Mouse (Mus musculus): ENCODE results near the gene Klhl40.

The Klhl40 gene

DNA sequence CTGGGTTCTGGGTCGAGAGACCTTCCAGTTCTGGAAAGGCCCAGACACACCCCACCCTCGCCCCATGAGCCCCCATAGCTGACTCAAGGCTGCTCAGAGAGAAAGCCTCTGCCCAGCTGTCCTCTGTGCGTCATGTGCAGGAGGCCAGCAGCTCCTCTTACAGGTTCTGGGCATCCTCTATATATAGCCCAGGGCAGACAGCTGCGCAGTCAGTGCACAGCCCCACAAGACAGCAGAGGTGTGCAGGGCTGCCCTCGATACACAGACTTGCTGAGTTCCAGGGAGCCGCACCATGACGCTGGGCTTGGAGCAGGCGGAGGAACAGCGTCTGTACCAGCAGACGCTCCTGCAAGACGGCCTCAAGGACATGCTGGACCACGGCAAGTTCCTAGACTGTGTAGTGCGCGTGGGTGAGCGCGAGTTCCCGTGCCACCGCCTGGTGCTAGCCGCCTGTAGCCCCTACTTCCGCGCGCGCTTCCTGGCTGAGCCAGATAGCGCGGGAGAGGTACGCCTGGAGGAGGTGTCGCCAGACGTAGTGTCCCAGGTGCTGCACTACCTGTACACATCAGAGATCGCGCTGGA is at the start of gene Klhl40:
Gene Klhl40, plus strand, starts transcription at position 124 of the 582 bp plus-strand sequence.
- no peak for DNase-seq (ENCODE audit: low read depth, low spot score)

DNA sequence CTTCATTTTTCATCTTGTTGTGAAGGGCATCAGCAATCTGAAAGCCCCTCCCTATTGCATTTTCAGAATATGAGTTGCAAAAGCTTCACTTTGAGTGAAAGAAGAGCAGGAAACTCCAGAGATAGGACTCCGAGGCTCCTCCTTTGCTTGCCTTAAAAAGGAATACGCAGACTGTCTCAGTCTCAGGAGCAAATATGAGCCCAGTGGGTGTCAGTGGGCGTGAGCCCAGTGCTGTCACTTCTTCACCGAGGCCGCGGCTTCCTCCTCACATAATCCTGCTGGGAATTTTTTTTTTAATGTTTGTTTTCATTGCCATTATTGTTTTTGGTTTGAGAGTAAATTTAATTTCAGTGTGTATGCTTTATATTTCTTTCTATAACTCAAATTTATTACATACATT is 36.9 kb upstream of the Klhl40 start:
- no peak for DNase-seq (ENCODE audit: low read depth, low spot score)

DNA sequence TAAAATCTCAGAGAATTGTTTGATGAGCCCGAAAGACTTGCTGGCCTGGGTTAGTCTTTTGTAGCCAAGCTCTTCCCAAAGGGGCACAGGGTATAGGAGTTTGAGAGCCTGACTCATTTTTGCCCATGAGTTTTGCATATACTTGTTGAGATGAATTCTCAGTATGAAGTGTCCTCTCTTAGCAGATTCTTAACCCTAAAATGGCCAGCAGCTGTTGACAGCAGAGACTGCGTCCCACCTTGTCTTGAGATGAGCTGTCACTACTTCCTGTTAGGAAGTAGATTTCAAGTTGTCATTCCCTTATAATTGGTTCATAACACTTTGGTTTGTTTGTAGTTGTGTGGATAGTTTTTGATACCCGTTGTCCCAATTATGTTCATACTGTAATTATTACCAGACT is 36.2 kb upstream of the Klhl40 start:
- DNase-seq (ENCODE audit: low read depth, low spot score), result no peak

DNA sequence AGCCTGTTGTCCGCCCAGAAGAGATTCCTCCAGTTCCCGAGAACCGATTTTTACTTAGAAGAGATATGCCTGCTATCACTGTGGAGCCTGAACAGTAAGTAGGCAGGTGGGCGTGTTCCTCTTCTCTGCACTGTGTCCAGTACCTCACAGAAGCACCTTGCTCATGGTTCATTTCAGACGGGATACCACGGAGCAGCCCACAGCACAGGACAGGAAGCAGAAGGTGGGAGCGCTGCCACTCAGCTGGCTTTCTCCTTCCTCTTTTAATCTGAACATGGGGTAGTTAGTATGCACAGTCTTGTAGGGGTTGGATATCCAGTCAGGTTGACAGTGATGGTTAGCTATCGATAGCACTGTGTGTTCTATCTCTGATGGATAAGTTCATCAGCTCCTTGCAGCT is 33.4 kb upstream of the Klhl40 start:
- DNase-seq (ENCODE audit: low read depth, low spot score), result no peak

DNA sequence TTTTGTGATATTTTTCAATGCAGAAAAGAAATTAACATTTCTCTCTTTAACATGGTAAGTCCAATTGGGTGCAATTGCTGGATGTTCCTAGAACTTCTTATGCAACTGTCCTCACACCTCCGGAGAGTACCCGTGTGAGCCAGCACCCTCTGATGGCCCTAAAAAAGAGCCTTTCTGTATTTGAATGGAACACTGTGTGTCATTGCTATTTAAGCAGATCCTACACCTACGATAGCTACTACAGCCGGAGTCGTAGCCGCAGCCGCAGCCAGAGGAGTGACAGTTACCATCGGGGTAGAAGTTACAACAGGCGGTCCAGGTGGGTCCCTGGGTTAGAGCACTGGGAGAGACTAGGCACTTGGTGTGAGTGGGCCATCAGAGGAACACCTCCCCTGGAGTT is 24.6 kb upstream of the Klhl40 start:
- DNase-seq (ENCODE audit: low read depth, low spot score), result no peak

DNA sequence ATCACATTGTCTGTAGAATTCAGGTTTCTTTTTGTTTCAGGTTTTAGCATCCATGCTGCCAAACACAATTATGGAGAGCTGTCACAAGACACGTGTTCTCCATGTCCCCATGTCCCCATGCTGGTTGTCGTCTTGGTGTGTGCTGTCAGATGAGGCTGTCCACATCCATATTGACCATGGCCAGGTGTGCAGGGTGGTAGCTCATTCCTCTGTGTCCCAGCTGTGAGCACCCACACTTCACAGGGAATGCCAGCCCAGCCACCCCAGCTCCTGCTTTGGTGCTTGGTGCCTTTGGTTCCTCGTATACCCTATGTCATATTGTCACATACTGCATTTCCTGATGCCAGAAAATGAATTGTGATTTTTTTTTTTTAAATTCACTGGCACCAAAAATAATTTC is 22.8 kb upstream of the Klhl40 start:
- DNase-seq (ENCODE audit: low read depth, low spot score), result no peak

DNA sequence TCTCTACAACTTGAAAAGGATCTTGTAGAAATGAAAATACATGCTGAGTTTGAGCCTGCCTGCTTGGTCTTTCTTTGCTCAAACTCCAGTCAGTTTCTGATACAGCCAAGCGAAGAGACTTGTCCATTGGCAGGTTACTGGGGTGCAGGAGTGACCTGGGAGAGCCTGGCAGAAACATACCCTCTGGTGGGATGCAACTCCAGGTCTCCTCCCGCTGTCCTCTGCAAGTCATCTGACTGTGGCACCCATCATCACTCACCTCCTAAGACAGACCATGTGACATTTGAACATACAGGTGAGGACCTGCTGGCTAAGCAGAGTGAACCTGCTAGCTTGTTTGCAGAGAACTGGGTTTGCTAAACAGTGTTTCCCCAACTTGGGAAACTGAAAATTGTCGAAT is 20.6 kb upstream of the Klhl40 start:
- no peak for DNase-seq (ENCODE audit: low read depth, low spot score)

DNA sequence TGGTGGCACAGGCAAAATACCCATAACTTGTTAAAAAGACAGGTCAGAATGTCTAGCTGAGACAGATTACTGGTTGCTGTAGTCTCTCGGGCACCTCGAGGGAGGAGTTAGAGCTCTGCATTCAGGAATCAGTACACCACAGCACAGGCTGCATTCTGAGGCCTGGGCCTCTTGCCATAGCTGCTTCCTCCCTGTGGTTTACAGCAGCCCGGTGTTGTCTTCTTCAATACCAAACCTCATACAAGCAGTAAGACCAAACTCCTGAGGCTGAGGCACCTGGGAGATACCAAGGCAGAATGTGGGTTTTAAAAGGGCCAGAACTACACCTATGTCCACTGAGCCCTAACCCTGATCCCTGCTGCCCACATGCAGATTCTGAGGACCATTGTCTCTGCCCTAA is 20.0 kb upstream of the Klhl40 start:
- DNase-seq (ENCODE audit: low read depth, low spot score), result no peak

DNA sequence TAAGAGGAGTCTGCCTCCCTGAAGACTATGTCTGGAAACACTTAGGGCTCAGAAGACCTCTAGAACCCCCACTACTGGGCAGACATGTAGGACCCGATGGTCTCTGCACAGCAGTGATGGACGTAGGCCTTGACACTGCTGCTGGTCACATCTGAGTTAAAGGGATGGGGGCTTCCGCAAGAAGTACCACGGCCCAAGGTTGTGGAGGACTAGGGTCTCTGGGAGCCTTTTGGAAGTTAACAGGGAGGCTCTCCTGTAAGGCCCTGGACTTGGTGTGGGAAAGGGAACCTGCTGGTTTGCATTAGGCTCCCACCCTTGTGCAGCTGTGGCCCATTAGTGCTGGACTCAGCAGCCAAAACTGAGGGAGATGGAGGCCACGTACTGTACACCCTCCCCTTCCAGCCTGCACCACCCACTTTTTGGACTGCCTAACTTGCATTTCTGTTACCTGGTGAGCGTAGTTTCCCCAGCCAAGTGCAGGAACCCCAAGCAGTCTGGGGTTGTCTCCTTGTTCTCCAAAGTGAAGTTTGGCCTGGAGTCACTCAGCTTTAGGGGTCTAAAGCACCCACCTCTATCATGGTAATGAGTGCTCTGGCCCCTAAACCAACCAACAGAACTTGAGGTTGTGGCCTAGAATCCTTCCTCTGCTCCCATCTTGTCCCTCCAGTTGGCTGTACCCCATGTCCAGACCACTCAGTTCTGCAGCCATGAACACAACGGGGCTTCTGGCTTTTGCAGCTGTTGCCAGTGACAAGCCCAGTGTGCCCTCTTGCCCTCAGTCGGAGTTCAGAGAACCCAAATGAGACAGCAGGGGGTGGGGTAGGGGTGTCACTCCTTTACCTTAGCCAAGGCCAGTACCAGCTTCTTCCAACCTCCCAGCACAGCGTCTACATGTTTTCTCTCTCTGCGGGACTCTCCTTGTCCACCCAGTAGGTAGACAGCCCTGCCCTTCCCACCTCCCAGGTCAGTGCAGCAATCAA is 19.3 kb upstream of the Klhl40 start:
- no peak for DNase-seq (ENCODE audit: low read depth, low spot score)

DNA sequence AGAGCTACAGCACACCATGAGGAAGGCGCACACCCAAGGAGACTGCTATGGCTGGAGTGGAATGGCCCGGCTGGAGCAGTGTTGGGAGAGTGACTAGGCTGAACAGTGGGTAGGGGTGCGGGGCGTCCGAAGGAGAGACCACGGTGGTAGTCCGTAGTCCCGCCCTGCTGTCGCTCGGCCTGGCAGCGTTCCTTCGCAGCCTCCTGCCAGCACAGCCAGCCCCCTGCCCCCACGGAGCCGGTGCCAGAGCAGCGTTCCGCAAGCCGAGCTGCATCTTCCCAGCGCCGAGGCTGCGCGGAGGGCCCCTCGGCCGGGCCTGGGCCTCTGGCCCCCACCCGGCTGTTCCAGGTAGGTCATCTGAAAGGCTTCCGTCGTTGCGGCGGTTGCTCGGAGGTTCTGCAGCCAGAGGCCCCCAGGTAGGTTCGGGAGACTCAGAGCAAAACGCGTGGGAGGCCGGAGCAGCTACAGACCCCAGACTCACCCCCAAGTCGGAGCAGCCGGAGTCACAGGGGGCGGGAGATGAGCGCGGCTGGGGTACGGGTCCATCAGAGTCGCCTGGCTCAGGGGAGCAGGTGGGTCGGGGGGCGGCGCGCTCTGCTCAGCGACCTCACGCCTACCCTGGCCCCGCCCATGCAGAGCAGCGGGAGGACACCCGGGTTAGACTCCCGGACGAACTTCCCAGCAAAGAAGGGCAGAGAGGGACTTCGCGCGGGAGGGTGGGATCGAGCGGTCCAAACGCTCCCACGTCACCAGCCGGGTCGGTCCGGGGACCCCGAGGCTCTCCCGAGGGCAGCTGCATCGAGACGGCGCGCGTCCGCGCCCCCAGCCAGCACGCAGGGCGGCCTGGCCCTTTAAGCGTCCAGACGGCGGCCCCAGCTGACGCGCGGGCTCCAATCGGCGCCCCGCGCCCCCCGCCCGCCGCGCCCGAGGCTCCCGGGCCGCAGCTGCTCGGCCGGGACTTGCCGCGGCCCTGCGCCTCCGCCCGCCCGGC is 18.0 kb upstream of the Klhl40 start, which contains the start of gene Zfp651:
Gene Zfp651, plus strand, starts transcription at position 240 of the 991 bp plus-strand sequence.
- DNase-seq (ENCODE audit: low read depth, low spot score), result peak; percentile 60

DNA sequence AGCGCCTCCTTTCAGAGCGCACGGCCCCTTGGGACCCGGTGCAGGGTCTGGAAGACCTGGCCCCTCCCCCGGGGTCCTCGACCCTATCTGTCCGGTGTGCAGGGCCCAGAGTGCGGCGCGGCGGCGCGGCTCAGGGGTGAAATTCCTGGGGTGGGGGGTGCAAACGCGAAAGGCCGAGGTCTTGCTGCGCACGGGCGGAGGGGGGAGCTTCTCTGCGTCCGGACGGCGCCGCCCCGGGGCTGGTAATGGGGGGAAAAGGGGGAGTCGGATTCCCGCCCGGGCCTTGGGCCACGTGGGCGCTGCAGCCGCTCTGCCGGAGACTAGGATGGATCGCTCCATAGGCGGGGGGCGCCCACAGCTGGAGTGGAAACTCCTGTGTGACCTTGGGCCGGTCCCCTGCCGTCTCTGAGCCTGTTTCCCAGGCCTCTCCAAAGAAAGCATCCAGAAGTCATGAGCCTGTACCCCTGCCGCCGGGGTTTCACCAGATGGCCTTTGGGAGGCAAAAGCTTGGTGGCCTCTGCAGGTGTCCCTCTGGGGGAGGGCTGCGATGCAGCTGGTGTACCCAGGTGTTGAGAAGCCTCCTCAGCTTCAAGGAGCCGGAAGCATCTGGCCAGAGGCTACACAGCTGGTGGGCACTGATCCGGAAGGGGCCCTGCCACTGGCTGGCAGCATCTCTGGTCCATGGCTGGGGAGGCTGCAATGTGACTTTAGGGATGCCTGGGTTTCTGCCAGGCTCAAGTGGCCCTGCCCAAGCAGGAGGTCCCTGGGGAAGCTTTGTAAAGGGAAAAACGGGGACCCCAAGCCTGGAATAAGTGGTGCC is 16.9 kb upstream of the Klhl40 start:
- peak; percentile 70 for DNase-seq (ENCODE audit: low read depth, low spot score)

DNA sequence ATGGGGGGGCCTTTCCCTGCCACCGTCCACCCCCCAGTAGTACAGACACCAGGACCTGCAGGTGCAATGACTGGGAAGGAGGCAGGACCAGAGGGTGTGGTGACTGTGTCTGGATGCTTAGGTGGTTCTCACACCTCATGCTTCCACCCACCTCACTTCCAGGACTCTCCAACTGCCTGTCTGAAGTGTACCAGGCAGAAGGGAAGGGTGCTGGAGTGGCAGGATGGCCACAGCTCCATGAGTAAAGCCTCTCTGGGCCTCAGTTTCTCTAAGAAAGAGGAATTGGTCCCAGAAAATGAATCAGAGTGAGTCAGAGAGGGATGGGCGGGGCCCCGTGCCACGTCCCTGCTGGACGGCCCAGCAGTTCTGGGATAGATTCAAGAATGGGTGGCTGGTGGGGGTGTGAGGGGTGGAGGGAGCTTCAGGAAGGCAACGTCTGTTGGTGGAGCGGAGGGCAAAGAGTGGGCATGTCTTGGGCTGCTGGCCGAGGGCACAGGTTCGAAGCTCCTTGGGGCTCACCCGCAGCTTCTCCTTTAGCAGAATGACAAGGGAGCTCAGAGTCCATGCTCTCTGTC is 16.2 kb upstream of the Klhl40 start:
- DNase-seq (ENCODE audit: low read depth, low spot score), result no peak

DNA sequence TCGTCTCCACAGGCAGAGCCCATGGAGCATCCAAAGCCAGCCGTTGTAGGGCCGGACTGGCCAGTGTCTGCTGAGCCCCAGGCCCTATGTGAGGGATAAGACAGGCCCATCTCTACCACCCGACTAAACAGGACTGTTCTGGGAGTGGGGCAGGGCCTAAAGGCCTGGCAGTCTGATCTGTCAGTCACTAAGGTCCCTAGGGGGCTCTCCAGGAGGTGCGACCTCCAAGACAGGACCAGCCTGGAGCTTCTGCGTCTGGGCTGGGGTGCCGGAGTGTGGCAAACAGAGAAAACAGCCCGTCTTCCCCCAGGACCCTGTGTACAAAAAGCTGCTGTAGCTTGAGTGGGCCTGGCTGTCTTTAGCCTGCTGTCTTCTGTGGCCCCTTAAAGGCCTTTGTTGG is 15.6 kb upstream of the Klhl40 start:
- DNase-seq (ENCODE audit: low read depth, low spot score), result no peak

DNA sequence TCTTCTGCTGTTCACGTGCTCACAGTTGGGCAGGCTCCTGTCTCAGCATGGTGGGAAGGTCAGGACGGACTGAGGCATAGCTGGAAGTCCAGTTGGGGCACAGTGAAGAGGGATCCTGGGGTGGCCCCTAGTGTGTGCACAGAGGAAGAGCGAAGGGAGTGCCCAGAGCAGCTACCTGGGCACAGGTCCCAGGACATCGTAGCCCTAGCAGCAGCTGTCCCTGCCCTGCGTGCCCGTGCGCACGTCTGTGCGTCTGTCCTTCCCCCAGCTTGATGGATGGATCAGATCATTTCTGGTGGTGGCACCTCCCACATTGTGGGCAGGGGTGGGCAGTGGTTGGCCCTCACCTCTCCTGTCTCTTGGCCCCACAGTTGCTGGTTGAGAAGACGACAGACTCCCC is 15.2 kb upstream of the Klhl40 start:
- DNase-seq (ENCODE audit: low read depth, low spot score), result no peak

DNA sequence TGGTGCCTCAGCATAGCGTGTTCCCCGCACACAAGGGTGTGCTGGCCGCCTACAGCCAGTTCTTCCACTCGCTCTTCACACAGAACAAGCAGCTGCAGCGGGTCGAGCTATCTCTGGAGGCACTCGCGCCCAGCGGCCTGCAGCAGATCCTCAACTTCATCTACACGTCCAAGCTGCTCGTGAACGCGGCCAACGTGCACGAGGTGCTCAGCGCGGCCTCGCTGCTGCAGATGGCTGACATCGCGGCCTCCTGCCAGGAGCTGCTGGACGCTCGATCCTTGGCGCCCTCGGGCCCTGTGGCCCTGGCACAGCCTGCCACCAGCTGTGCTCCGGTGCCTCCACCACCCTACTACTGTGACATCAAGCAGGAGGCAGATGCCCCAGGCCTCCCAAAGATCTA is 14.6 kb upstream of the Klhl40 start:
- peak; percentile 27 for DNase-seq (ENCODE audit: low read depth, low spot score)

DNA sequence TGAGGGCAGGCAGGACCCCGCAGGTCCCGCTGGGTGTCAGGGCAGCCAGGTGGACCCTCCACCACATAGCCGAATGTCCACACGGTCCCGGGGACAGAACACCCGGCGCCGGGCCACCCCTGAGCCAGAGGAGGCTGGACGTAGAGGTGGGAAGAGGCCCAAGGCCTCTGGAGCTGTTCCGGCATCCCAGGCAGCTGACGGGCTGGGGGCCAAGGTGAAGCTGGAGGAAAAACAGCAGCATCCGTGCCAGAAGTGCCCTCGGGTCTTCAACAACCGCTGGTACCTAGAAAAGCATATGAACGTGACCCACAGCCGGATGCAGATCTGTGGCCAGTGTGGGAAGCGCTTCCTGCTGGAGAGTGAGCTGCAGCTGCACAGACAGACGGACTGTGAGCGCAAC is 13.7 kb upstream of the Klhl40 start:
- DNase-seq (ENCODE audit: low read depth, low spot score), result no peak

DNA sequence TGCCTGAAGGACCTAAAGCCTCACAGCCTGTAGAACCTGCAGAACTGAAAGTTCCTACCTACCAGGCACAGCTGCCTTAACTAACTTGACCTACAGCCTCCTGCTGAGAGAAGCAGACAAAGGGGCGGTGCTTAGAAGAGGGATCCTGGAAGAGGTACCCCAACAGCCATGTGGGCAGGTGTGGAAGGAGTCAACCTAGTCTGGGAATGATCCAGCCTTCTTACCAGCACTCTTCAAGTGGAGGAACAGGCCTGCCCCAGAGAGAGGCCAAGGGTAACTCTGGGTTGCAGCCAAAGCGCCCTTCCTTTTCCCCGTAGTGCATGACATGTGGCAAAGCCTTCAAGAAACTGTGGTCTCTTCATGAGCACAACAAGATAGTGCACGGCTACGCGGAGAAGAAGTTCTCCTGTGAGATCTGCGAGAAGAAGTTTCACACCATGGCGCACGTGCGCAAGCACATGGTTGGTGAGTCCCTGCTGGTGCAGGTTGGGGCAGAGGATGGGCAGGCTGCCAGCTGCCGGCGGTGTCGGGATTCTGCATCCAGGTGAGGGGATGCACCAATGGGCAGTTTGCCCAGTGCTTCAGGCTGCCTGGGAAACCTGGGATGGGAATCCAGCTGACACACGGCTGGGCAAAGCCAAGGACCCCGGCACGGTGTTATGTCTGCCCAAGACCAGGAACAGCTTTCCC is 12.1 kb upstream of the Klhl40 start:
- no peak for DNase-seq (ENCODE audit: low read depth, low spot score)

DNA sequence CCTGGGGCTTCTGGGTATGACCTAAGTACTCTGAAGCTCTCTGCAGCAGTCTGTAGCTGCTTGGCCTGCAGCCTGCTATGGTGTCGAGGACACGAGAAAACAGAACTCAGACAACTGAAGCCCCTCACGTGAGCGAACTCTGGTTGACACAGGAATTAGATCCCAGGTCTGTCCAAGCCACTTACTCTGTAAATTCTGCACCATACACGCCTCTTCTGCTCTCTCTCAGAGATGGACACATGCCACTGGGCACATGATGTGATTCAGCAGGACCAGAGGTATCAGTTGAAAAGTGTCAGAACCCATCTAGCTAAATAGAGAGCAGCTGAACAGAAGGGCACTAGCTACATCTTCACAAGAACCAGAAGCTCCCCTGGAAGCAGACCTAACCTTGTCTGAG is 5.0 kb upstream of the Klhl40 start:
- DNase-seq (ENCODE audit: low read depth, low spot score), result no peak

DNA sequence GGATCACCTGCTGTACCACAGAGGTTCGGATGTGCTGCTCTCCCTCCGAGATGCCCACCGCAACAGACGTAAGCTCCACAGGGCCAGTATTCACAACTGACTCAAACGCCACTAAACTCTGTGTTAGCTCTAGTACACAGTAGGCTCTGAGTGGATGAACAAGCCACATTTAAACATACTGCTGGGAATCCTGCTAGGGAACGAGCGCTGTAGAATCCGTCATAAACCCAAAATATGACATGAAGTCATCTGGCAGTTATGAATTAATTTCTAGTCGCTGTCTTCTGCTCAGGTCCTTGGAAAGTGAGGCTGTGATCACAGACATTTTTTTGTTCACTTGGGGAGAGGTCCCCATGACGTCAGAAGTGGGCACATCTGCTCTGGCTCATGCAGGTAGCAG is 1.5 kb upstream of the Klhl40 start:
- no peak for DNase-seq (ENCODE audit: low read depth, low spot score)

DNA sequence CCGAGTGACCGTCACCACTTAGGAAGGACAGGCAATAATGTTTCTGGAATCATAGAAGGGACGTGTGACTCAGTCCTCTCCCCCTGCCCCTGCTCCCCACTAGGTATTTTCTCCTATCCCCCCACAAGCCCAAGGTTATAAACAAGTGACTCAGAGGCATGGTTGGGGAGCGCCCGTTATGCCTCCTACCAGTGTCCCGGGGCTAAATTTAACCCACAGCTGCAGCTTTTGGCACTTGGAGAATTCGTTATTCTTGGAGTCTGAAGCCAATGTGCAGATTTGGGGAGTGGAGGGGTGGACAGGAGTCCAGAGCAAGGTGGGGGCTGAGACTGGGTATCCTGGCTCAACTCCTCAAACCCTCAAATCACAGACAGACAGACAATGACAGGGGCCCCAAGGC is 896 bp upstream of the Klhl40 start:
- DNase-seq (ENCODE audit: low read depth, low spot score), result no peak
